Mouse (Mus musculus) myocyte (in vitro differentiated cells): Measurements from ENCODE around the gene Ercc4.

Experiments used
- E2F4 ChIP-seq: IDR thresholded peaks from one replicate; pipeline ENCODE4 v1.6.1; 2011; ENCODE audit warnings: mild to moderate bottlenecking, control low read depth, moderate library complexity; ENCODE audit not compliant: insufficient read depth
- MAX ChIP-seq: IDR thresholded peaks from one replicate; pipeline ENCODE4 v1.6.1; 2011; ENCODE audit warnings: low read depth, mild to moderate bottlenecking, control low read depth
- POLR2A ChIP-seq: IDR thresholded peaks from one replicate; pipeline ENCODE4 v1.6.1; 2011; ENCODE audit warnings: low read depth, mild to moderate bottlenecking, control low read depth, moderate library complexity; ENCODE audit not compliant: insufficient read length
- POLR2AphosphoS2 ChIP-seq: IDR thresholded peaks from one replicate; pipeline ENCODE4 v1.6.1; 2011; ENCODE audit warnings: low read depth, control low read depth; ENCODE audit not compliant: insufficient read length
- USF1 ChIP-seq: IDR thresholded peaks from one replicate; pipeline ENCODE4 v1.6.1; 2011; ENCODE audit warnings: low read depth, mild to moderate bottlenecking, control low read depth, moderate library complexity

DNA sequence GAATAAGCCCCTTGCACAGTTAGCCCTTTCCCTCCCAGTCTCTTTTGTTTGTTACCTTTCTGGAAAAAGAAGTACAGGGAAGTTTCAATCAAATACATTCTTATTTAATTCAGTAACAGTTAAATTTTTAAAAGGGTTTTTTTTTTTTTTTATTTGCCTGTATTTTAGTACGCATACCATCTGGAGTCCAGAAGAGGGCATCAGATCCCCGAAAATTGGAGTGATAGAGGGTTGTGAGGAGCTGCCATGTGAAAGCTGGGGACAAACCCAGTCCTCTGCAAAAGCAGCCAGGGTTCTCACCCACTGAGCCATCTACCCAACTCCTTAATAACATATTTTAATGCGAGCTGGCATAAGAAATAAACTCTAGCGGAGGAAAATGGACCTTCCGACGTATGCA, 29.3 kb upstream of the Ercc4 start:
- TF ChIP-seq POLR2A (no peak), MAX (no peak), USF1 (no peak), POLR2AphosphoS2 (no peak), E2F4 (no peak)
